Mouse (Mus musculus): Measurements from ENCODE around the gene Tead3. TPM values are rescaled to one million over a fixed set of nuclear protein-coding genes. Genes with fewer than 3 reads are reported as not detected.

Tead3 gene
- polyA plus RNA-seq (2015; fragmentation: Nextera tagmentation; extraction: Ambion mirVana), result 3.5 and 3.6 TPM in 2 replicates

DNA sequence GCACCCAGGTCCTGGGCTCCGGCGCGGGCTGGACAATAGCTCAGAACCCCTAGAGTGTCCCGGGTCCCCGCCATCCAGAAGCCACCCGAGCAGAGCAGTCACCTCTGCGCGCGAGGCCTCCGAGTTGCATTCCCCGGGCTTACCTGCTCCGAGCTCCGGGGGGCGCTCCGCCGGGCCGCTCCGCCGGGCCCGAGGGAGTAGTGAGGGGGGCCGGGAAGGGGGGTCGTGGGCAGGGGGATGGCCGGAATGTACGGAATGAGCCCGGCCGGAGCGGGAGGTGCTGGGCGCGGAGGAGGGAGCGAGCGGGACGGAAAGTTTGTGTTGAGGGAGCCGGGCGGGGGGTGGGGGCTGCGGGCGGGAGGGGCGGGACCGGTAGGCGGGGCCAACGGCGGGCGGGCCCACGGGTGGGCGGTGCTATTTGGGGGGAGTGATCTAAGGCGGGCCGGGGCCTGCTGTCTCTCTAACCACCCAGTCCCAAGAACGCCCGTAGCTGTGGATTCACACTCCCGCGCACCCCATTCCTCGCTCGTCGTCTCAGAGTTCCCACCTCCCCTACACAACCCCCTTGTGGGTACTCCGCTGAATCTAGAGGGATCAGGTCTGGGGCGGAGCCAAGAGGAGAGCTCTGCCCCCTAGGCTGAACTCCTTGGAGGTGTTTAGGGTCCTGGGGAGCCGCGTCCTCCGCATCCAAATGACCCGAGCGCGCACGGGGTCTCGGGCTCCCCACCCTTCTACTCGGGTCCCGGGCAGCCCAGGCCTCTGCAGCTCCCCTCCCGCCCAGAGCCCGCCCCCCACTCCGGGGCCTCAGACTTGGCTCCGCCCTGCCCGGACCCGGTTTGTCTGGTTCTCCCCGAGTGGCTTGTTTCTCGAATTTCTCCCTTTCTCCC lies at the start of gene Tead3:
TSS of gene Tead3 (minus strand) at position 352 of the 887 bp plus-strand sequence.

DNA sequence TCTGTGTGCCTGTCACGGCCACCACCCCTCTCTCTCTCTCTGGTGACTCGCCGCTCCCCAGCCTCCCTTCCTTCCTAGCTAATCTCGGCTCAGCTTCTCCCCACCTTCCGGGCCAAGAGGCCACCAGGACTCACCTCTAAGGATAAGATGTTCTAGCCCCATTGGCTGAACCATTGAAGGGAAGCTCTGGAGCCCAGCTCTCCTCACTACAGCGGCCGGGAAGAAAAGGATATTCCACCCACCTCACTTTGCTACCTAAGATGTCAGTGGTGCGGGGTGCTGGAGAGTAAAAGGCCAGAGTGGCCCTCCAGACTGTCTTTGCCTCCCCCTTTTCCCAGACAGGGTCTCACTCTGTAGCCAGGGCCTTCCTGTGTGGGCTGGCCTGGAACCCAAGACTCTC lies 14.5 kb upstream of the Tead3 start, which contains the start of gene Tulp1:
TSS of gene Tulp1 (minus strand) at position 101 of the 400 bp plus-strand sequence.

DNA sequence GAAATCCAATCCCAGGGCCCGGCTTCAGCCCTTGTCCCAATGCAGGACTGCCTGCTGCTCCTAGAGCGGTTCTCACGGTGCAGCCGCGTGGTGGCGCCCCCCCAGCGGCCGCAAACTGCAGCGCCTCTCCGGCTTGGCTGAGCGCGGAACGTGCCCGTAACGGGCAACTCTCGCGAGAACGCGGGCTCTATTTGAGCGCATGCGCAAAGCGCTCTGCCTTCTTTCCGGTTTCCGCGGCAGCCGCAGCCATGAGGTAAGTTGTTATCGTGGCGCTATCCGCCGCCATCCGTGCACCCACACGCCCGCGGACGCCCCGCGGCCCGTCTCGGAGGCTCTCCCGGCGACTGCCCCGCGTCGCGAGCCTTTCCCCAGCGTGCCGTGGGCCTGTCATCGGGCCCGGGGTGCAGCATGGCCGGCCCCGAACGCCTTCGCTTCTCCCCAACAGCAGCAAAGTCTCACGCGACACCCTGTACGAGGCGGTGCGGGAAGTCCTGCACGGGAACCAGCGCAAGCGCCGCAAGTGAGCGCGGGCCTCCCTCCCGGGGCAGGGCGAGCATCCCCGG lies 22.2 kb downstream of the Tead3 start, which contains the start of gene Rpl10a:
TSS of gene Rpl10a (plus strand) at position 106 of the 563 bp plus-strand sequence.

DNA sequence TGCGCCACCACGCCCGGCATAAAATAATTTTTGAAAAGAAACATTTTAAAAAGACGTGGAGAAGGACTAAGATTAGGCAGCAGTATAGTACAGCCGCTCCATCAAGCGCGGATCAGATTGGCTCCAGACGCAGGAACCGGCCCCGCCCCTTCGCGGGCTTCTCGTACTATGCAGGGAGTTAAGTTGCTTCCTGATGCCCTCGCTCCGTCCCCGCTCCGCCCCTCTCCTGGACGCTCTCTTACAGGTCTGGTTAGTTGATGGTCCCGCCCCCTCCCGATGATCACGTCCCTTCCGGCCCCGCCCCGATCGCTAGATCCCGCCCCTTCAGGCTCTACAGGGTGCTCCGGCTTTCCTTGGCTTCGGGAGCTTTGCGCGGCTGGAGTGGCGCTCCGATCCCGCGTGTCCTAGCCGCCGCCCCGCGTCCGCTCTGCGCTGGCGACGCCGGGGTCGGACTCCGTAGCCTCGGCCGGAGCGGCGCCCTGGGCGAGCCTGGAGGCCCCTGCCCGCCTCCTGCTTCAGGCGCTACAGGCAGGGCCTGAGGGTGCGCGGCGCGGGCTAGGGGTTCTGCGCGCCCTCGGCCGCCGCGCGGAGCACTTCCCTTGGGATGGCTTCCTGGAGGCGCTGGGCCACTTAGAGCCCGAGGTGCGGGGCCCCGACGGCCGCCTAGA lies 37.3 kb downstream of the Tead3 start, which contains the start of gene Fance:
TSS of gene Fance (plus strand) at position 308 of the 668 bp plus-strand sequence.

Other genes with a start within 250 kb of the Tead3 start
- gene Scube3, start 208.7 kb downstream of the Tead3 start, polyA plus RNA-seq (2015; fragmentation: Nextera tagmentation; extraction: Ambion mirVana), result 0.65 and 0.74 TPM in 2 replicates
- gene Zfp523, start 173.7 kb downstream of the Tead3 start, polyA plus RNA-seq (2015; fragmentation: Nextera tagmentation; extraction: Ambion mirVana), result 16.8 and 19.2 TPM in 2 replicates
- gene Def6, start 143.0 kb downstream of the Tead3 start, polyA plus RNA-seq (2015; fragmentation: Nextera tagmentation; extraction: Ambion mirVana), result 2.8 and 4.4 TPM in 2 replicates
- gene Ppard, start 118.1 kb downstream of the Tead3 start, polyA plus RNA-seq (2015; fragmentation: Nextera tagmentation; extraction: Ambion mirVana), result 1.9 TPM in 2 replicates
- 18.4 and 18.5 TPM in 2 replicates for gene Fance, start 37.3 kb downstream of the Tead3 start, polyA plus RNA-seq (2015; fragmentation: Nextera tagmentation; extraction: Ambion mirVana)
- gene Rpl10a, start 22.3 kb downstream of the Tead3 start, polyA plus RNA-seq (2015; fragmentation: Nextera tagmentation; extraction: Ambion mirVana), result 337 and 400 TPM in 2 replicates
- gene Tulp1, start 14.4 kb upstream of the Tead3 start, polyA plus RNA-seq (2015; fragmentation: Nextera tagmentation; extraction: Ambion mirVana), result 0.56 and 0.71 TPM in 2 replicates
- gene Fkbp5, start 166.7 kb upstream of the Tead3 start, polyA plus RNA-seq (2015; fragmentation: Nextera tagmentation; extraction: Ambion mirVana), result 6.8 and 9.6 TPM in 2 replicates
- not detected in 2 replicates for gene Armc12, start 180.0 kb upstream of the Tead3 start, polyA plus RNA-seq (2015; fragmentation: Nextera tagmentation; extraction: Ambion mirVana)
- not detected in 2 replicates for gene Clpsl2, start 198.6 kb upstream of the Tead3 start, polyA plus RNA-seq (2015; fragmentation: Nextera tagmentation; extraction: Ambion mirVana)
- not detected in 2 replicates for gene Clps, start 209.9 kb upstream of the Tead3 start, polyA plus RNA-seq (2015; fragmentation: Nextera tagmentation; extraction: Ambion mirVana)
- 0.09 and 0.19 TPM in 2 replicates for gene Lhfpl5, start 224.8 kb upstream of the Tead3 start, polyA plus RNA-seq (2015; fragmentation: Nextera tagmentation; extraction: Ambion mirVana)

All from skeletal muscle tissue, postnatal 0 days (tissue).